Mouse (Mus musculus) C2C12 (cell line): Measurements from ENCODE around the gene Plvap. TPM values are rescaled to one million over a fixed set of nuclear protein-coding genes. Genes with fewer than 3 reads are reported as not detected.

Experiments used
- H3K27me3 ChIP-seq: one replicate; pipeline ENCODE4 v1.6.1; 2011; ENCODE audit not compliant: control insufficient read depth, insufficient read depth, insufficient read length
- H3K36me3 ChIP-seq: one replicate; pipeline ENCODE4 v1.6.1; 2011; ENCODE audit not compliant: control insufficient read depth, insufficient read depth
- H3K4me3 ChIP-seq: one replicate; pipeline ENCODE4 v1.5.1; 2011; ENCODE audit warnings: mild to moderate bottlenecking, control low read depth; ENCODE audit not compliant: poor library complexity, insufficient read depth, severe bottlenecking
- H3K79me2 ChIP-seq: one replicate; pipeline ENCODE4 v1.6.1; 2011; ENCODE audit not compliant: control insufficient read depth, insufficient read depth
- H3K79me3 ChIP-seq: one replicate; pipeline ENCODE4 v1.6.1; 2011; ENCODE audit warnings: low read depth, control low read depth
- H3ac ChIP-seq: one replicate; pipeline ENCODE3; 2011; ENCODE audit warnings: low read depth; ENCODE audit not compliant: control insufficient read depth, insufficient read length
- CEBPB ChIP-seq: IDR thresholded peaks from one replicate; pipeline ENCODE4 v1.6.1; 2011; ENCODE audit warnings: low read depth, mild to moderate bottlenecking, control low read depth, moderate library complexity
- CTCF ChIP-seq: IDR thresholded peaks from one replicate; pipeline ENCODE4 v1.5.1; 2011; ENCODE audit not compliant: control insufficient read depth, insufficient read depth, insufficient read length
- FOSL1 ChIP-seq: IDR thresholded peaks from one replicate; pipeline ENCODE4 v1.8.0; 2011; ENCODE audit warnings: mild to moderate bottlenecking, low read length; ENCODE audit not compliant: poor library complexity, insufficient read depth, severe bottlenecking
- MAX ChIP-seq: IDR thresholded peaks from one replicate; pipeline ENCODE4 v1.6.1; 2011; ENCODE audit warnings: mild to moderate bottlenecking, control low read depth
- MYOD1 ChIP-seq: IDR thresholded peaks from one replicate; pipeline ENCODE4 v1.6.1; 2011; ENCODE audit warnings: low read depth; ENCODE audit not compliant: control insufficient read depth, insufficient read length
- MYOG ChIP-seq: IDR thresholded peaks from one replicate; pipeline ENCODE4 v1.6.1; 2011; ENCODE audit not compliant: control insufficient read depth, insufficient read length; ENCODE audit errors: extremely low read depth
- USF1 ChIP-seq: IDR thresholded peaks from one replicate; pipeline ENCODE4 v1.6.1; 2011; ENCODE audit warnings: low read depth, mild to moderate bottlenecking, control low read depth, moderate library complexity
- polyA plus RNA-seq: library from polyadenylated mRNA; unstranded; fragments of >200 nt; fragmentation: generic; extraction: Trizol; gene quantifications from one replicate; pipeline ENCODE4 v1.2.1, GENCODE M21; 2012; ENCODE audit warnings: missing spikeins

Gene Plvap
- polyA plus RNA-seq, 1 experiment = 0.07 TPM

DNA sequence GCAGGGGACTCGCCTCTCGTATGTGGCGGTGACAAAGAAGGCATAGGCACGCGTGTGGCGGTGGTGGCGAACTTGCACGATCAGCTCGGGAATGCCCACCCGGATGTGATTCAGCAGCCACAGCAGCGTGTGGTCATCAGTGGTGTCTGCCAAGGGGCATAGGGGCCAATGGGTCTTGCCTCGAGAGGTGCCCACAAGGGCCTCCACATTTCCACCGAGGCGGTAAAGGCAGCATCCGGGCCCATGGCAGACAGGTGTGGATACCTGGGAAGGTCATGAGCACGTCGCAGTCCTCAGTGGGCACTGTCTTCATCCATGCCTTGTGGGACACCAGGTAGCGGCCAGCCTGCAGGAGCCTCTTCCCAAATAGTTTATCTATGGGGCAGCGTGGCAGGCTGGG is 26.8 kb downstream of the Plvap start:
- Histone ChIP-seq H3K4me3 (peak overlapping the region; percentile 59), H3K79me3 (peaks cover 11% of the 10 kb centered on the region), H3K79me2 (peaks cover 39% of the 10 kb centered on the region), H3ac (peak overlapping the region; percentile 21), H3K27me3 (no peaks in the 10 kb centered on the region), H3K36me3 (peaks cover 16% of the 10 kb centered on the region)
- TF ChIP-seq USF1 = no peak
- no peak for TF ChIP-seq FOSL1
- no peak for TF ChIP-seq CTCF
- no peak for TF ChIP-seq CEBPB
- TF ChIP-seq MYOG = no peak
- no peak for TF ChIP-seq MYOD1
- no peak for TF ChIP-seq MAX

DNA sequence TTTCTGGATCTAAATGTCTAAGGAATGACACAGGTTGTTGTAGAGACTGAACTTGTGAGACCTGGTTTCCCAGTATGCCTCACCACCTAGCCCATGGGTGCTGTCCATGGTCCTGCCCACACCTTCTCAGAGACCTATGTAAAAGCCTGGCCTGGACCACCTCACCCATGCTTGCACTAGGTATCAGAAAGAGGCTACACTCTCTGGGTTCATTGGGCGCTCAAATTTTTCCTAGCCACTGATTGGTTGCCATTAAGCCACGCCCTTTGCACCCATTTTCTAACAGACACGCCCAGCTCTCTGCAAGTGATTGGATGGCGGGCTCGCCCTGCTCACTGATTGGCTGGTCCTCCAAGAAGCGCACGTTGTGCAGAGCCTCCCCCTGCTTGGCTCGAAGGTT is 27.6 kb downstream of the Plvap start:
- Histone ChIP-seq H3K79me2 (peaks cover 31% of the 10 kb centered on the region), H3K79me3 (peaks cover 5% of the 10 kb centered on the region), H3K4me3 (no peak overlapping the region), H3K27me3 (no peaks in the 10 kb centered on the region), H3K36me3 (peaks cover 21% of the 10 kb centered on the region), H3ac (no peak overlapping the region)
- TF ChIP-seq CEBPB = no peak
- no peak for TF ChIP-seq USF1
- no peak for TF ChIP-seq MYOD1
- TF ChIP-seq MYOG = no peak
- TF ChIP-seq FOSL1 = no peak
- TF ChIP-seq CTCF = no peak
- no peak for TF ChIP-seq MAX

DNA sequence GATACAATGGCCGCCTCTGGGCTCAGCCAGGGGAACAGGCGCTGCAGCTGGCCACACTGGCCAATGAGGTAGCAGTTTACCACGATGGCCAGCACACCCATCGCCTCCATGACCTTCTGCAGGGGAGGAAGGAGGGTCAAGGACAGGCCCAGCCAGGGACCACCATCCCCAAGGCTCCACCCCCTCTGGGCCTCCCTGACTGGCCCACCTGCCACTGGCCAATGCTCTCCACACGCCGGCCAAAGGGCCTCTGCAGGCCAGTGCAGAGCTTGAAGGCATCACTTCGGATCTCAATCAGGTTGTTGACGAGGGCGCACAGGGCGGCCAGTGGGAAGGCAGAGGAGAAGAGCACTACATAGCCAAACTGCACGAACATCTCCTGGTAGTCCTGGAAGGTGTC is 32.6 kb downstream of the Plvap start:
- TF ChIP-seq MYOG (no peak), MAX (no peak), CEBPB (no peak), MYOD1 (no peak), USF1 (no peak), CTCF (no peak), FOSL1 (no peak)
- H3K79me3 ChIP-seq = no peaks in the 10 kb centered on the region
- H3K4me3 ChIP-seq = no peak overlapping the region
- H3K36me3 ChIP-seq = peaks cover 26% of the 10 kb centered on the region
- H3K27me3 ChIP-seq = no peaks in the 10 kb centered on the region
- no peak overlapping the region for H3ac ChIP-seq
- peaks cover 7% of the 10 kb centered on the region for H3K79me2 ChIP-seq

DNA sequence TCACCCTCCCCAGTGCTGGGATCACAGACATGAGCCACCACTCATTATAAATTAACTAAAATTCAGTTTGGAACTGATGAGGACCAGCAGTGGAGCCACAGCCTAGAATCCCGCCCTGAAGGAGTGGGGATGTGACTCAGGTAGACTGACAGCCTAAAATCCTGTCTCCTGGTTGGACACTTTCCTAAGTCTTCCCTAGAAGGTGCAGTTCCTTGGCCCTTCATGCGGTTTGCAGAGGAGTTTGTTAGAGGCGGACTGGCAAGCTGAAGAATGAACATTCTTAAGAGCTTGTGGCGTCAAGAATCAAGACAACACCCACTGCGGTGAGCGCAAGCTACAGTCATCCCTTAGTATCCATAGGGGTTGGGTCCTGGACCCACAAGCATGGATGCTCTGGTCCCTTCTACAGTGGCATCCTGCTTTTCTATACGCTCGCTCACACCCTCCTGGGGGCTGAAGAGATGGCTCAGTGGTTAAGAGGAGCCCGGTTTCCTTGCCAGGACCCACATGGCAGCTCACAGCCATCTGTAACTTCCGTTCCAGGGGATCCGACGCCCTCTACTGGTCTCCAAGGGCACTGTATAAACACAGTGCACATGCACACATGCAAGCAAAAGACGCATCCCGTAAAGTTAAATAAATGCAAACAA is 34.2 kb downstream of the Plvap start:
- H3K79me2 ChIP-seq = peaks cover under 1% of the 10 kb centered on the region
- no peaks in the 10 kb centered on the region for H3K79me3 ChIP-seq
- H3K27me3 ChIP-seq = no peaks in the 10 kb centered on the region
- H3ac ChIP-seq = peak overlapping the region; percentile 8
- H3K4me3 ChIP-seq = no peak overlapping the region
- H3K36me3 ChIP-seq = peaks cover 25% of the 10 kb centered on the region
- TF ChIP-seq FOSL1 = no peak
- peak; percentile 9 for TF ChIP-seq CTCF
- TF ChIP-seq MYOG = no peak
- peak; percentile 58 for TF ChIP-seq MAX
- TF ChIP-seq USF1 = no peak
- no peak for TF ChIP-seq CEBPB
- no peak for TF ChIP-seq MYOD1

DNA sequence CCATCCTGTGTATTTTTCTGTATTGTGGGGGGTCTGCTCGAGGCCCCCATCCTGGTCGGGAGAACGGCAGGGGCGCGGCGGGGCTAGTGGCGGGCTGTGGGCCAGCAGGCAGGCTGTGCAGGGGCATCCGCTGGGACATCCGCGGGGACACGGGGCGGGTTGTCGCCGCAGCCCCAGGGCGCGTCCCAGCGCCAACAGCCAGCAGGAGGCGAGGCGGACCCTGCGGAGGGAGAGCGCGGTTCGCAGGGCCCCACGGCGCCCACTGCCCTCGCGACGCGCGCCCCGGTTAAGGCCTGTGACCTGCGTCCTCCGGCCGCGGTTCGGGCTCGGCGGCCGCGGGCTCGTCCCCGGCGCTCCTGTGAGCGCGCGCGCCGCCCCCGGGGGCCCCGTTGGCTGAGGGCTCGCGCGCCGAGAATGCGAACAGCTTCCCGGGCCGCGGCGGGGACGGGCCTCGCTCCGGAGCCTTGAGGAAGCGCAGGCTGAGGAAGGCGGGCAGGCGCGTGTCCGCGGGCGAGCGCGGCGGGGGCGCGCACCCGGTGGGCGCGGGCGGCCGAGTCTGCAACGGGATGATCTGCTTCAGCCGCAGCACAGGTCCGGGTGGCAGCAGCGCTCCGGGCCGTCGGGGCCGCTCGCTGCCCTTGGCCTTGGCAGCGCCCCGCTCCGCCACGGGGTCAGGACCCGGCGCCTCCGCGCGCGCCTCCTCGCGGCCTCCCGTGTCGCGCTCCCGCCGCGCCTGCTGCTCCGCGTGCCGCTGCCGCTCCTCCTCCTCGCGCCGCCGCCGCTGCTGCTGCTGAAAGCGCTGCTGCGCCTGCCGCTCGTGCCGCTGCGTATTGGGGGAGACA is 35.2 kb downstream of the Plvap start:
- TF ChIP-seq CTCF = peak; percentile 47
- TF ChIP-seq MYOD1 = no peak
- Histone ChIP-seq H3ac (peak overlapping the region; percentile 82), H3K79me3 (peaks cover 2% of the 10 kb centered on the region), H3K4me3 (peak overlapping the region; percentile 29), H3K79me2 (peaks cover 11% of the 10 kb centered on the region), H3K27me3 (no peaks in the 10 kb centered on the region), H3K36me3 (peaks cover 33% of the 10 kb centered on the region)
